11 mouse cellular contexts compared by ENCODE assay signal in the genomic region with DNA sequence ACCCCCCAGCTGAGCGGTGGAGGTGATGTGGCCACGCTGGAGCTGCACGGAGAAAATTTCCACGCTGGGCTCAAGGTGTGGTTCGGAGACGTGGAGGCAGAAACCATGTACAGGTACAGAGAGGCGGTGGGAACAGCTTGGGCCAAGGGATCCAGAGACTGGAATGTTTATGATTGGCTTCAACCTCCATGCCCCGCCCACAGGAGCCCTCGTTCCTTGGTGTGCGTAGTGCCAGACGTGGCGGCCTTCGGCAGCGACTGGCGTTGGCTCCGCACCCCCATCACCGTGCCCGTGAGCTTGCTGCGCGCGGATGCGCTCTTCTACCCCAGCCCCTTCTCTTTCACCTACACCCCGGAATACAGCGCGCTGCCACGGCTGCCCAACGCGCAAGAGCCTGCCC. TPM values are rescaled to one million over a fixed set of nuclear protein-coding genes. Genes with fewer than 3 reads are reported as not detected.
DNase-seq lines count a peak whose midpoint lies in the region; ATAC-seq and TF ChIP-seq lines count a peak whose summit lies in the region.
"Had no signal": no experiment of that assay in that cellular context is flagged by ENCODE, and none has a peak within 500 bp of the region (broad histone marks: within the 10 kb centered on the region; RNA-seq: fewer than 3 reads in every experiment).

No protein-coding gene starts in this region.

- H3K4me1 ChIP-seq in heart, embryonic 12.5 days (replicated peaks) = peaks cover 14% of the 10 kb centered on the region; the same call in 1 of the 2 replicates
- H3K4me1 ChIP-seq in ES-Bruce4 (ENCODE audit: control insufficient read depth, insufficient read depth, low read length) = peaks cover 5% of the 10 kb centered on the region
- H3K4me1 ChIP-seq in hindbrain, embryonic 10.5 days (replicated peaks) = peaks cover 10% of the 10 kb centered on the region; the same call in 1 of the 2 replicates
- H3K4me1 ChIP-seq in liver, postnatal 0 days (ENCODE audit: insufficient read depth) = peaks cover 18% of the 10 kb centered on the region

- peak overlapping the region; percentile 25 for H3K4me3 ChIP-seq in heart, embryonic 12.5 days
- peak overlapping the region; percentile 48 for H3K4me3 ChIP-seq in ES-Bruce4 (ENCODE audit: low read depth, low read length)
- peak overlapping the region; percentile 34 for H3K4me3 ChIP-seq in hindbrain, embryonic 10.5 days
- no peak overlapping the region for H3K4me3 ChIP-seq in liver, postnatal 0 days (ENCODE audit: low read depth, low read length)

- H3K27me3 ChIP-seq in heart, embryonic 12.5 days (replicated peaks) = peaks cover 57% of the 10 kb centered on the region
- H3K27me3 ChIP-seq in ES-Bruce4 (ENCODE audit: control insufficient read depth, insufficient read depth, low read length, poor library complexity, severe bottlenecking) = no peaks in the 10 kb centered on the region
- peaks cover 48% of the 10 kb centered on the region for H3K27me3 ChIP-seq in hindbrain, embryonic 10.5 days (ENCODE audit: insufficient read depth, poor library complexity, severe bottlenecking)
- peaks cover 13% of the 10 kb centered on the region for H3K27me3 ChIP-seq in liver, postnatal 0 days (ENCODE audit: insufficient read depth, low read length)

- H3K27ac ChIP-seq in heart, embryonic 12.5 days (ENCODE audit: poor library complexity, severe bottlenecking) = no peak overlapping the region
- no peak overlapping the region for H3K27ac ChIP-seq in ES-Bruce4 (ENCODE audit: insufficient read depth, low read length)
- H3K27ac ChIP-seq in hindbrain, embryonic 10.5 days = no peak overlapping the region
- no peak overlapping the region for H3K27ac ChIP-seq in liver, postnatal 0 days (ENCODE audit: low read depth)

- peaks cover 3% of the 10 kb centered on the region; the same call in 1 of the 2 replicates for H3K9me3 ChIP-seq in heart, embryonic 12.5 days (replicated peaks)
- H3K9me3 ChIP-seq in ES-Bruce4 (replicated peaks; ENCODE audit: control insufficient read depth, insufficient read depth, low read length, poor library complexity, severe bottlenecking) = no peaks in the 10 kb centered on the region
- no peaks in the 10 kb centered on the region for H3K9me3 ChIP-seq in hindbrain, embryonic 10.5 days
- H3K9me3 ChIP-seq in liver, postnatal 0 days (ENCODE audit: low read length) = no peaks in the 10 kb centered on the region

- no peak overlapping the region for H3K9ac ChIP-seq in heart, embryonic 12.5 days
- 0 out of 2 replicates have a peak overlapping the region, but pooled peaks have one; percentile 2 for H3K9ac ChIP-seq in ES-Bruce4 (ENCODE audit: low read depth, poor library complexity, severe bottlenecking)
- no peak overlapping the region; the same call in 1 of the 2 replicates for H3K9ac ChIP-seq in liver, postnatal 0 days (replicated peaks)

- peak overlapping the region; percentile 64 for H3K4me2 ChIP-seq in heart, embryonic 12.5 days
- H3K4me2 ChIP-seq in liver, postnatal 0 days (ENCODE audit: low read depth, low read length) = peak overlapping the region; percentile 32; the same call in 1 of the 2 replicates

- TF ChIP-seq CTCF in ES-Bruce4 (IDR thresholded peaks at IDR 0.05; ENCODE audit: low read depth, low read length) = no peak
- TF ChIP-seq CTCF in liver, postnatal 0 days (IDR thresholded peaks at IDR 0.05; ENCODE audit: low read depth) = no peak

- 17% methylated on average over 28 of the region's 28 CpGs for WGBS in heart, embryonic 12.5 days
- WGBS in hindbrain, embryonic 10.5 days = 29% methylated on average over 28 of the region's 28 CpGs
- 34% methylated on average over 28 of the region's 28 CpGs for WGBS in liver, postnatal 0 days (ENCODE audit: insufficient replicate concordance)

- TF ChIP-seq POLR2A in ES-Bruce4 (IDR thresholded peaks at IDR 0.05; ENCODE audit: insufficient read depth, low read length) = no peak

- no peak for DNase-seq in heart, postnatal 4 days
- no peak for DNase-seq in hindbrain, embryonic 10.5 days (ENCODE audit: low spot score)
- no peak for DNase-seq in liver, postnatal 0 days
- no peak for DNase-seq in cerebellum, postnatal 36 days
- no peak for DNase-seq in adrenal gland, adult 18-20 months (ENCODE audit: low spot score in 2 of 2)
- DNase-seq in B cell, adult 2 months = no peak
- DNase-seq: cerebellum, adult 8-10 months; right cerebral cortex, postnatal 4 days had no signal

- ATAC-seq in heart, embryonic 12.5 days (ENCODE audit: insufficient number of reproducible peaks, low FRiP score) = 0 out of 2 replicates have a peak, but pooled peaks have one; percentile 15
- no peak for ATAC-seq in liver, postnatal 0 days

- no peaks in the 10 kb centered on the region for H3K36me3 ChIP-seq in heart, embryonic 12.5 days
- H3K36me3 ChIP-seq in ES-Bruce4 (ENCODE audit: control insufficient read depth, insufficient read depth, low read length, poor library complexity, severe bottlenecking) = no peaks in the 10 kb centered on the region
- H3K36me3 ChIP-seq in hindbrain, embryonic 10.5 days = no peaks in the 10 kb centered on the region
- no peaks in the 10 kb centered on the region for H3K36me3 ChIP-seq in liver, postnatal 0 days (replicated peaks; ENCODE audit: insufficient read depth, low read length)

- TF ChIP-seq EP300 in ES-Bruce4 (IDR thresholded peaks at IDR 0.05; ENCODE audit: insufficient read depth, low read depth, low read length) = no peak
- TF ChIP-seq EP300 in liver, postnatal 0 days (IDR thresholded peaks at IDR 0.05; ENCODE audit: low read depth) = no peak

RNA-seq across cellular contexts. Expression of a gene that starts 9.2 kb away (rescaled TPM):
- polyA plus RNA-seq in heart, embryonic 12.5 days (2016; fragmentation: Nextera tagmentation; extraction: Ambion mirVana) = 6.2 and 6.4 TPM in 2 replicates
- 1 to 10 TPM; 1.8 TPM for total RNA-seq in heart, postnatal 4 days (2021)
- 0.93 and 1.7 TPM in 2 replicates for polyA plus RNA-seq in ES-Bruce4 (2011; ENCODE audit: insufficient read depth, insufficient read length, low read depth, missing spikeins)
- 0.35 and 0.72 TPM in 2 replicates for polyA plus RNA-seq in hindbrain, embryonic 10.5 days (2016; fragmentation: Nextera tagmentation; extraction: Ambion mirVana)
- polyA plus RNA-seq in liver, postnatal 0 days (2015; fragmentation: Nextera tagmentation; extraction: Ambion mirVana) = 0.18 and 0.25 TPM in 2 replicates
- total RNA-seq in adrenal gland, adult 18-20 months (2021) = 1 to 10 TPM in 1 of 2 experiments, under 1 TPM in 1; 0.76 to 1.7 TPM

RNA-seq across cellular contexts. Expression of a gene that starts 11.2 kb away (rescaled TPM):
- polyA plus RNA-seq in heart, embryonic 12.5 days (2016; fragmentation: Nextera tagmentation; extraction: Ambion mirVana) = 0.19 and 0.28 TPM in 2 replicates
- not detected for total RNA-seq in heart, postnatal 4 days (2021)
- not detected in 2 replicates for polyA plus RNA-seq in ES-Bruce4 (2011; ENCODE audit: insufficient read depth, insufficient read length, low read depth, missing spikeins)
- 0.02 TPM in 1 of 2 replicates, not detected in the other for polyA plus RNA-seq in hindbrain, embryonic 10.5 days (2016; fragmentation: Nextera tagmentation; extraction: Ambion mirVana)
- not detected in 2 replicates for polyA plus RNA-seq in liver, postnatal 0 days (2015; fragmentation: Nextera tagmentation; extraction: Ambion mirVana)
- not detected for total RNA-seq in adrenal gland, adult 18-20 months (2021)
- total RNA-seq: gastrocnemius, adult 8-10 months had no signal

RNA-seq across cellular contexts. Expression of a gene that starts 25.3 kb away (rescaled TPM):
- 0.44 and 1.2 TPM in 2 replicates for polyA plus RNA-seq in heart, embryonic 12.5 days (2016; fragmentation: Nextera tagmentation; extraction: Ambion mirVana)
- total RNA-seq in heart, postnatal 4 days (2021) = under 1 TPM; 0.41 to 0.83 TPM
- 1.6 and 1.8 TPM in 2 replicates for polyA plus RNA-seq in ES-Bruce4 (2011; ENCODE audit: insufficient read depth, insufficient read length, low read depth, missing spikeins)
- polyA plus RNA-seq in hindbrain, embryonic 10.5 days (2016; fragmentation: Nextera tagmentation; extraction: Ambion mirVana) = 0.31 TPM in 1 of 2 replicates, not detected in the other
- polyA plus RNA-seq in liver, postnatal 0 days (2015; fragmentation: Nextera tagmentation; extraction: Ambion mirVana) = 59.4 and 63.6 TPM in 2 replicates
- total RNA-seq in adrenal gland, adult 18-20 months (2021) = 10 to 100 TPM; 21.8 to 45.7 TPM

RNA-seq across cellular contexts. Expression of a gene that starts 29.5 kb away (rescaled TPM):
- 40.1 and 40.6 TPM in 2 replicates for polyA plus RNA-seq in heart, embryonic 12.5 days (2016; fragmentation: Nextera tagmentation; extraction: Ambion mirVana)
- 10 to 100 TPM; 22.1 to 25.8 TPM for total RNA-seq in heart, postnatal 4 days (2021)
- 212 and 213 TPM in 2 replicates for polyA plus RNA-seq in ES-Bruce4 (2011; ENCODE audit: insufficient read depth, insufficient read length, low read depth, missing spikeins)
- polyA plus RNA-seq in hindbrain, embryonic 10.5 days (2016; fragmentation: Nextera tagmentation; extraction: Ambion mirVana) = 14.8 and 18.0 TPM in 2 replicates
- polyA plus RNA-seq in liver, postnatal 0 days (2015; fragmentation: Nextera tagmentation; extraction: Ambion mirVana) = 194 and 208 TPM in 2 replicates
- total RNA-seq in adrenal gland, adult 18-20 months (2021) = 100 to 1,000 TPM; 133 to 150 TPM

RNA-seq across cellular contexts. Expression of a gene that starts 42.6 kb away (rescaled TPM):
- 36.4 and 40.3 TPM in 2 replicates for polyA plus RNA-seq in heart, embryonic 12.5 days (2016; fragmentation: Nextera tagmentation; extraction: Ambion mirVana)
- total RNA-seq in heart, postnatal 4 days (2021) = 10 to 100 TPM; 20.2 to 23.1 TPM
- 13.3 and 19.8 TPM in 2 replicates for polyA plus RNA-seq in ES-Bruce4 (2011; ENCODE audit: insufficient read depth, insufficient read length, low read depth, missing spikeins)
- polyA plus RNA-seq in hindbrain, embryonic 10.5 days (2016; fragmentation: Nextera tagmentation; extraction: Ambion mirVana) = 61.5 and 76.4 TPM in 2 replicates
- 43.5 and 46.2 TPM in 2 replicates for polyA plus RNA-seq in liver, postnatal 0 days (2015; fragmentation: Nextera tagmentation; extraction: Ambion mirVana)
- 10 to 100 TPM; 28.7 to 33.3 TPM for total RNA-seq in adrenal gland, adult 18-20 months (2021)

Comparison
In these comparisons a context has a peak if more than half of its experiments do, and no peak if none do; other contexts are left out.
1. RNA of a gene that starts 25.3 kb away (polyA plus RNA-seq): 59.4 to 63.6 TPM in liver, postnatal 0 days; 1.6 to 1.8 TPM in ES-Bruce4, 0.44 to 1.2 TPM in heart, embryonic 12.5 days and 0.31 TPM in hindbrain, embryonic 10.5 days; every median in the first group is over 10 times any median in the second.